Mouse (Mus musculus): Measurements from ENCODE around the gene Lrr1. TPM values are rescaled to one million over a fixed set of nuclear protein-coding genes. Genes with fewer than 3 reads are reported as not detected.
"Not testable (repeated sequence)": the region's sequence is repeated elsewhere in the genome, so short reads cannot be mapped to it uniquely, and the experiment has no call there.

The Lrr1 gene
- polyA plus RNA-seq, 3 experiments from 2014 or later, result 1.5 to 8.2 TPM; not detected in 1

- not testable (repeated sequence) for ATAC-seq
Observed at GRCm38 (mm10) chr12:69166861-69167581, 1.6 kb upstream of the Lrr1 start.

- ATAC-seq, result no peak
Observed at GRCm38 (mm10) chr12:69167656-69168460, 756 bp upstream of the Lrr1 start.

- ATAC-seq, result no peak
Observed at GRCm38 (mm10) chr12:69171307-69171706, 2.7 kb downstream of the Lrr1 start.

- no peak for ATAC-seq
Observed at GRCm38 (mm10) chr12:69175975-69176374, 7.4 kb downstream of the Lrr1 start.

DNA sequence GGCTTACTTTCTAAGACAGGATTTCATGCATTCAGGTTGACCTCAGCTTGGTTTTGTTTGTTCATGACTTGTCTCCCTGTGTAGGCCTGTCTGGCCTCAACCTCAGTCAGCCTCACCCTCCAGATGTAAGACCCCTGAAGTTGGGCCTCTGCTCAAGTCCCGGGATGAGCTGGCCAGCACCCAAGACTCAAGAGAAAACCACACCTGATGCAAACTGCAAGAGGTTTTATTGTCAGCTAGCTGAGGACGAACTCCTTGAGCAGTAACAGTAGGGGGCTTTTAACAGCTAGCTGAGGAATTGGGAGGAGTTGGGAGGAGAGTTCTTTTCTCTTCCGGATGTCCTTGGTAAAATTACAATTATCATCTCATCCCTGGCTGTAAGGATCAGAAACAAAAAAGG, 8.9 kb downstream of the Lrr1 start:
- ATAC-seq, result no peak

DNA sequence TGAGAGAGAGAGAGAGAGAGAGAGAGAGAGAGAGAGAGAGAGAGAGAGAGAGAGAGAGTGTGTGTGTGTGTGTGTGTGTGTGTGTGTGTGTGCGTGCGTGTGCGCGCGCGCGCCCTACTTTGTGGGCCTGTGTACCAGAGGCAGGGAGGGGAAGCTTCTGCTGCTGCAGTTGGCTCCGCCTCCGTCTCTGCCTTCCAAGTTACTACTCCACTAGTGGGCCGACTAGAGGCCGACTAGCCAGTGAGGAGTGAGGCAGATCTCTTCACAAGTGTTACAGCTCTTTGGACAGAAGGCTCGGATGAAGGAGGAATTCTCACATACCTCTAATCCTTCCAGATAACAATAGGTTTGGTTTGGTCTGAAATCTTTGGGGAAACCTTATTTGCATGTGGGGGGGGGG, 10.8 kb downstream of the Lrr1 start:
- ATAC-seq, result no peak

DNA sequence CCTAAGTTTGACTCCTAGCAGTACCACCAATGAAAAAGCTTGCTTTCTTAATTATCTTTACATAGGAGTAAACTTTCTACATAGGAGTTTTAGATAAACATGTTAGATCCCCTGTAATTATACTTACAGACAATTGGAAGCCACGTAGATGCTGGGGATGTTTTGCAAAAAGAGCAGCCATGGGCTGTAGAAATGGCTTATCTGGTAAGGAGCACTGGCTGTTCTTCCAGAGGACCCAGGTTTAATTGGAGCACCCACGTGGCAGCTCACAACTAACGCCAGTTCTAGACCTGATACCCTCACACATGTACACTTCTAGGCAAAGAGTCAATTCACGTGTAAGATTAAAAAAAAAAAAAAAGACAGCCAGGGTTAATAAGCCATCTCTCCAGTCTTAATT, 13.2 kb downstream of the Lrr1 start:
- ATAC-seq, result no peak

- peak; percentile 97 for ATAC-seq
Observed at GRCm38 (mm10) chr12:69183583-69184308, 15.1 kb downstream of the Lrr1 start, which contains the start of the genes Rpl36al and Mgat2. Rpl36al (minus strand) TSS chr12:69184083. Mgat2 (plus strand) TSS chr12:69184157.

GRCm38 (mm10) chr12:69184342-69185295, 16.0 kb downstream of the Lrr1 start:
- ATAC-seq, result peak; percentile 32

DNA sequence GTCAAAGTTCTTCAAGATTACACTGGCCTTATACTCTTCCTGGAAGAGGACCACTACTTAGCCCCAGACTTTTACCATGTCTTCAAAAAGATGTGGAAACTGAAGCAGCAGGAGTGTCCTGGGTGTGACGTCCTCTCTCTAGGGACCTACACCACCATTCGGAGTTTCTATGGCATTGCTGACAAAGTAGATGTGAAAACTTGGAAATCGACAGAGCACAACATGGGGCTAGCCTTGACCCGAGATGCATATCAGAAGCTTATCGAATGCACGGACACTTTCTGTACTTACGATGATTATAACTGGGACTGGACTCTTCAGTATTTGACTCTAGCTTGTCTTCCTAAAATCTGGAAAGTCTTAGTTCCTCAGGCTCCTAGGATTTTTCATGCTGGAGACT, 16.8 kb downstream of the Lrr1 start:
- no peak for ATAC-seq

GRCm38 (mm10) chr12:69186811-69187471, 18.3 kb downstream of the Lrr1 start:
- ATAC-seq, result no peak

DNA sequence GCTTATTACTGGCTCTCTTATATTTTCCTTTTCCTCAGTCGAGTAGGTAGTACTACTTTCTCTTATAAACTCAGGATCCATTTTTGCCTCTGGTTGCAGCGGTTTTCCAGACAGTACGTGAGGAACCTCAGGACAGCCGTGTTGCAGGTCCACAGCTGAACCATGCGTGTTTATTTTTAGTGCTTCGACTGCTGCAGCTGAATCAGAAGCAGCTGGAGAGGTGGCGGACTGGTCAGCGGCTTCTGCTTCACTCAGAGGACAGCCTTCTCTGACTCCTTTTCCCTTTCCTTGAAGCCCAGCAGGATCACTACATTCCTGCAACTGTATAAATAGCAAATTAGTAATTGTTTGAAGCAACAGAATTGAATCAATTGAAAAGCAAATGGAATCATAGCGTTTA, 21.5 kb downstream of the Lrr1 start:
- ATAC-seq, result no peak

DNA sequence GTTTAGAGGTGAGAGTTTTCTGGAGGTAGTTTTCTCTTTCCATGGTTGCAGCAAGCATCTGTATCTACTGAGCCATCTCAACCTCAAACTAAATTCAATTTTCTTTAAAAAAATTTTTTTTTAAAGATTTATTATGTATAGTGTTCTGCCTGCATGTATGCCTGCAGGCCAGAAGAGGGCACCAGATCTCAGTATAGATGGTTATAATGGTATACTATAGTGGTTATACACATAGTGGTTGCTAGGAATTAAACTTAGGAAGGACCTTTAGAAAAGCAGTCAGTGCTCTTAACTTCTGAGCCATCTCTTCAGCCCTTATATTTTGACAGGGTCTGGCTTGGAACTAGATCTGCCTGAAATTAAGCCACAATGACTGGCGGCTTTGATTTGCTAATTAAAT, 21.9 kb downstream of the Lrr1 start:
- peak; percentile 58 for ATAC-seq

GRCm38 (mm10) chr12:69191396-69191795, 22.8 kb downstream of the Lrr1 start:
- ATAC-seq, result no peak

GRCm38 (mm10) chr12:69192637-69193036, 24.0 kb downstream of the Lrr1 start:
- no peak for ATAC-seq

GRCm38 (mm10) chr12:69196444-69197377, 28.1 kb downstream of the Lrr1 start, which contains the start of gene Gm49383:
Gm49383 (minus strand) TSS chr12:69197104.
- ATAC-seq, result peak; percentile 70

DNA sequence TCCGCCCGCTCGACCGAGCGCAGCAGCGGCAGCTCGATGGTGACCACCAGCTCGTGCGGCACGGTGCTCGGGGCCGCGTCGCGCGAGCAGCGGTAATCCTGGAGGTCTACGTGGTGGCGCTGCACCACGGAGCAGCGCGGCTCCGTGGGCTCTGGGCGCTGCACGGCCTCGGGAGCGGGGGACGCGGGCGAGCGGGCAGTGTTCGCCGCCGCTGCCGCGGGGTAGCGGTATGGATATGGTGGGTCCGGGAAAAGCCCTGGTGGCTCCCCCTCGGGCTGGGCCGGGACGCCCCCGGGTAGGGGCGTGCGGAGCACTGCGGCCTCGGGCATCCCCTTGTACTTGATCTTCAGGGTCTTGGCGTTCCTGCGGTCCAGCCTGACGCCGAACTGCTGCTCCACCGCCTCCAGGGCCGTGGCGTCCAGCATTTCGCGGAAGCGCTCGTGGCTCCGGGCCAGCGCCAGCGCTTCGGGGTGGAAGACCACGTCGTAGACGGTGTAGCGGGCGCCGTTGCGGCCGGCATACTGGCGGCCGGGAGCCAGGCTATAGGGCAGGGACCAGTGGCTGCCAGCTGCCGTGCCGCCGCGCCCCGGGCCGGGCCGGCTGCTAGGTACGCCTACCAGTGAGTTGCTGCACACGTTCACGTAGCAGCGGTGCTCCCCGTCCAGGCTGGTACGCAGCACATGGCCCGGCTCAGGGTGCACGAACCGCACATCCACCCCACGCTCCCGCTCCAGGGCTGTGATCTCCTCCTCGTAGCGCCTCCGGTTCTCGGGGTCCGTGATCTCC, 29.0 kb downstream of the Lrr1 start:
- ATAC-seq, result peak; percentile 69

GRCm38 (mm10) chr12:69198164-69198535, 29.5 kb downstream of the Lrr1 start, which contains the start of gene Dnaaf2:
Dnaaf2 (minus strand) TSS chr12:69198429.
- peak; percentile 4 for ATAC-seq

- no peak for ATAC-seq
Observed at GRCm38 (mm10) chr12:69198985-69199384, 30.4 kb downstream of the Lrr1 start.

Measured in inflammation-experienced regulatory T-cells, adult 6 months (primary cell).